Mouse (Mus musculus): ENCODE data around the gene Kcnh3. TPM values are rescaled to one million over a fixed set of nuclear protein-coding genes. Genes with fewer than 3 reads are reported as not detected.
"Not testable (repeated sequence)": the region's sequence is repeated elsewhere in the genome, so short reads cannot be mapped to it uniquely, and the experiment has no call there.

The Kcnh3 gene
- polyA plus RNA-seq, 1 experiment from 2014 or later = 0.12 TPM

GRCm38 (mm10) chr15:99252381-99253174 lies 27.9 kb downstream of the Kcnh3 start:
- Histone ChIP-seq H3K27ac (replicated peaks in 1 of 2; ENCODE audit: control insufficient read depth in 1 of 2, insufficient read depth in 1 of 2, low read depth in 2 of 2, low read length in 2 of 2) (peak overlapping the region; percentile 97 to 100), H3K4me1 (ENCODE audit: control insufficient read depth in 2 of 2, insufficient read depth in 2 of 2, low read length in 2 of 2) (peaks cover 40 to 47% of the 10 kb centered on the region in 2 experiments), H3K9me3 (ENCODE audit: control insufficient read depth, low read length) (no peaks in the 10 kb centered on the region), H3K9ac (ENCODE audit: low read length) (peak overlapping the region; percentile 74), H3K27me3 (ENCODE audit: control insufficient read depth, insufficient read depth, low read length) (no peaks in the 10 kb centered on the region), H3K36me3 (ENCODE audit: control insufficient read depth, insufficient read depth, low read length) (peaks cover 10% of the 10 kb centered on the region), H3K4me3 (ENCODE audit: control insufficient read depth in 1 of 2, insufficient read depth in 1 of 2, low read depth in 1 of 2, low read length in 2 of 2) (peak overlapping the region; percentile 63), H3K4me2 (ENCODE audit: low read length) (peak overlapping the region; percentile 76)
- ATAC-seq (ENCODE audit: insufficient number of reproducible peaks, insufficient read depth, low FRiP score, low read depth) = peak; percentile 51
- 3% methylated on average over 22 of the region's 22 CpGs for WGBS

DNA sequence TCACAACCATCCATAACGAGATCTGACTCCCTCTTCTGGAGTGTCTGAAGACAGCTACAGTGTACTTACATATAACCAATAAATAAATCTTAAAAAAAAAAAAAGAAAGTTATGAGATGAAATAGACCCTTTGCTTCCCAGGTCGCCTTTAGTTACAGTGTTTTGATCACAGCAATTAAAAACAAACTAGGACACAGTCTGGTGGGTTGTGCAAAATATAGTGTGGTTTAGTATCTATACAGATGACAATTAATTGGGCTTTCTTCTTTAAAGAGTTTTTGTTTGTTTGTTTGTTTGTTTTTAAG lies 28.5 kb downstream of the Kcnh3 start:
- H3K4me2 ChIP-seq (ENCODE audit: low read length) = peak overlapping the region; percentile 76
- H3K9ac ChIP-seq (ENCODE audit: low read length) = peak overlapping the region; percentile 44; the same call in 1 of the 2 replicates
- not testable (repeated sequence) for ATAC-seq (ENCODE audit: insufficient number of reproducible peaks, insufficient read depth, low FRiP score, low read depth); H3K9me3 ChIP-seq (ENCODE audit: control insufficient read depth, low read length); H3K36me3 ChIP-seq (ENCODE audit: control insufficient read depth, insufficient read depth, low read length); H3K27me3 ChIP-seq (ENCODE audit: control insufficient read depth, insufficient read depth, low read length)
- peak overlapping the region in 1 of 2 experiments; percentile 63; a peak in 2 of 4 replicates for H3K4me3 ChIP-seq (ENCODE audit: control insufficient read depth in 1 of 2, insufficient read depth in 1 of 2, low read depth in 1 of 2, low read length in 2 of 2)
- peaks cover 36 to 42% of the 10 kb centered on the region in 2 experiments for H3K4me1 ChIP-seq (ENCODE audit: control insufficient read depth in 2 of 2, insufficient read depth in 2 of 2, low read length in 2 of 2)
- 58% methylated on average over 2 of the region's 2 CpGs for WGBS
- peak overlapping the region in 1 of 2 experiments; percentile 97 for H3K27ac ChIP-seq (replicated peaks in 1 of 2; ENCODE audit: control insufficient read depth in 1 of 2, insufficient read depth in 1 of 2, low read depth in 2 of 2, low read length in 2 of 2)

DNA sequence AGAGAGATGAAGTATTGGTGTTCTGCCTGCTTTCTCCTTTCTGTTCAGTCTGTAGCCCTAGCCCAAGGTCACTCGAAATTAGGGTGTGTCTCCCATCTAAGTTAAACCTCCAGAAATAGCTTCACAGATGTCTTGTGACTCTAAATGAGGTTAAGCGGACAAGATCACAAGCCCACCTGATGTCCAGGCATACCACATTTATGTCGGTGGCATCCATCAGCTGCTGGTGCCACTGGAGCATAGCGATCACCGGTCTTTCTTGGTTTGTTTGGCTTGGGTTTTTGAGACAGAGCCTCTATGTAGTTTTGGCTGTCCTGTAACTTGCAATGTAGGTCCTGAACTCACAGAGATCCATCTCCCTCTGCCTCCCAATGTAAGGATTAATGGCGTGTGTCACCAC lies 29.1 kb downstream of the Kcnh3 start:
- no peak for ATAC-seq (ENCODE audit: insufficient number of reproducible peaks, insufficient read depth, low FRiP score, low read depth)
- Histone ChIP-seq H3K4me3 (ENCODE audit: control insufficient read depth in 1 of 2, insufficient read depth in 1 of 2, low read depth in 1 of 2, low read length in 2 of 2) (no peak overlapping the region), H3K4me2 (ENCODE audit: low read length) (peak overlapping the region; percentile 76; the same call in 1 of the 2 replicates), H3K9ac (ENCODE audit: low read length) (0 out of 2 replicates have a peak overlapping the region, but pooled peaks have one; percentile 44), H3K4me1 (ENCODE audit: control insufficient read depth in 2 of 2, insufficient read depth in 2 of 2, low read length in 2 of 2) (peaks cover 30 to 35% of the 10 kb centered on the region in 2 experiments), H3K36me3 (ENCODE audit: control insufficient read depth, insufficient read depth, low read length) (no peaks in the 10 kb centered on the region), H3K27ac (replicated peaks in 1 of 2; ENCODE audit: control insufficient read depth in 1 of 2, insufficient read depth in 1 of 2, low read depth in 2 of 2, low read length in 2 of 2) (peak overlapping the region; percentile 29 to 97; a peak in 2 of 4 replicates), H3K9me3 (ENCODE audit: control insufficient read depth, low read length) (no peaks in the 10 kb centered on the region), H3K27me3 (ENCODE audit: control insufficient read depth, insufficient read depth, low read length) (no peaks in the 10 kb centered on the region)
- WGBS = 90% methylated on average over 6 of the region's 6 CpGs

DNA sequence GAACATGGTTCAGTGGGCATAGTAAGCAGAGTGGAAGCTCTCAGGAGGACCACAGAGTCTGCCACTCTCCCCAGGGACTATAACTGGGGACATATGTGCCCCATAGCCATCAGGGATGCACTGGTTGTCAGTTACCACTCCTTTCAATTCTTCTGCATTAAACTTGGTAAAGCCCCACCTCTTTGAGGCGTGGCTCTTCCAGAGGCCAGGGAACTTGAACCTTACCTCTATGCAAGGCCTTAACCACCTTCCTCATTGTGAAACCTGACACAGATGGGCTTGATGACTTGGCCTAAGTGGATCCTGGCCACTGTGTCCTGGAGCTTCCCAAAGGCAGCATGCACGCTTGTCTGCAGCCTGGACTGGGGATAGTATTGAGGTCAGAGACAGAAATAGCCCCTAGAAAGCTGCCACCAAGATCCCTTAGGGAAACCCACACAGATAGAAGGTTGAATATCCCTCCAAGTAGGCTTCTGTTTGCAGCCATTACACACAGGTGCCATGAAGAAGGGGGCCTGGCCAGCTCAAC lies 29.9 kb downstream of the Kcnh3 start:
- Histone ChIP-seq H3K27me3 (ENCODE audit: control insufficient read depth, insufficient read depth, low read length) (no peaks in the 10 kb centered on the region), H3K27ac (replicated peaks in 1 of 2; ENCODE audit: control insufficient read depth in 1 of 2, insufficient read depth in 1 of 2, low read depth in 2 of 2, low read length in 2 of 2) (peak overlapping the region; percentile 21 to 23; a peak in 2 of 4 replicates), H3K9me3 (ENCODE audit: control insufficient read depth, low read length) (no peaks in the 10 kb centered on the region), H3K9ac (ENCODE audit: low read length) (no peak overlapping the region), H3K4me3 (ENCODE audit: control insufficient read depth in 1 of 2, insufficient read depth in 1 of 2, low read depth in 1 of 2, low read length in 2 of 2) (no peak overlapping the region), H3K36me3 (ENCODE audit: control insufficient read depth, insufficient read depth, low read length) (no peaks in the 10 kb centered on the region), H3K4me2 (ENCODE audit: low read length) (no peak overlapping the region), H3K4me1 (ENCODE audit: control insufficient read depth in 2 of 2, insufficient read depth in 2 of 2, low read length in 2 of 2) (peaks cover 27 to 32% of the 10 kb centered on the region in 2 experiments)
- 68% methylated on average over 2 of the region's 2 CpGs for WGBS
- no peak for ATAC-seq (ENCODE audit: insufficient number of reproducible peaks, insufficient read depth, low FRiP score, low read depth)

- no peak overlapping the region for H3K9ac ChIP-seq (ENCODE audit: low read length)
- ATAC-seq (ENCODE audit: insufficient number of reproducible peaks, insufficient read depth, low FRiP score, low read depth) = no peak
- no peak overlapping the region for H3K4me2 ChIP-seq (ENCODE audit: low read length)
- H3K27ac ChIP-seq (replicated peaks in 1 of 2; ENCODE audit: control insufficient read depth in 1 of 2, insufficient read depth in 1 of 2, low read depth in 2 of 2, low read length in 2 of 2) = peak overlapping the region in 1 of 2 experiments; percentile 21; a peak in 1 of 4 replicates
- H3K9me3 ChIP-seq (ENCODE audit: control insufficient read depth, low read length) = no peaks in the 10 kb centered on the region
- no peak overlapping the region for H3K4me3 ChIP-seq (ENCODE audit: control insufficient read depth in 1 of 2, insufficient read depth in 1 of 2, low read depth in 1 of 2, low read length in 2 of 2)
- H3K36me3 ChIP-seq (ENCODE audit: control insufficient read depth, insufficient read depth, low read length) = no peaks in the 10 kb centered on the region
- peaks cover 22 to 24% of the 10 kb centered on the region in 2 experiments for H3K4me1 ChIP-seq (ENCODE audit: control insufficient read depth in 2 of 2, insufficient read depth in 2 of 2, low read length in 2 of 2)
- 86% methylated on average over 6 of the region's 6 CpGs for WGBS
- no peaks in the 10 kb centered on the region for H3K27me3 ChIP-seq (ENCODE audit: control insufficient read depth, insufficient read depth, low read length)
Measured at GRCm38 (mm10) chr15:99255241-99255749, 30.6 kb downstream of the Kcnh3 start.

GRCm38 (mm10) chr15:99259167-99259729 lies 34.6 kb downstream of the Kcnh3 start:
- WGBS = 59% methylated on average over 8 of the region's 8 CpGs
- H3K4me3 ChIP-seq (ENCODE audit: control insufficient read depth in 1 of 2, insufficient read depth in 1 of 2, low read depth in 1 of 2, low read length in 2 of 2) = 0 out of 4 replicates have a peak overlapping the region, but pooled peaks of 1 of the 2 experiments have one; percentile 2

GRCm38 (mm10) chr15:99259730-99260252 lies 35.1 kb downstream of the Kcnh3 start:
- peak overlapping the region; percentile 49 for H3K4me2 ChIP-seq (ENCODE audit: low read length)
- 3% methylated on average over 6 of the region's 10 CpGs for WGBS
- ATAC-seq (ENCODE audit: insufficient number of reproducible peaks, insufficient read depth, low FRiP score, low read depth) = peak; percentile 65; the same call in 1 of the 2 replicates
- H3K4me1 ChIP-seq (ENCODE audit: control insufficient read depth in 2 of 2, insufficient read depth in 2 of 2, low read length in 2 of 2) = peaks cover 13 to 16% of the 10 kb centered on the region in 2 experiments
- H3K4me3 ChIP-seq (ENCODE audit: control insufficient read depth in 1 of 2, insufficient read depth in 1 of 2, low read depth in 1 of 2, low read length in 2 of 2) = peak overlapping the region; percentile 2 to 6; a peak in 2 of 4 replicates
- peak overlapping the region in 1 of 2 experiments; percentile 28; a peak in 1 of 4 replicates for H3K27ac ChIP-seq (replicated peaks in 1 of 2; ENCODE audit: control insufficient read depth in 1 of 2, insufficient read depth in 1 of 2, low read depth in 2 of 2, low read length in 2 of 2)
- no peaks in the 10 kb centered on the region for H3K36me3 ChIP-seq (ENCODE audit: control insufficient read depth, insufficient read depth, low read length)
- H3K9ac ChIP-seq (ENCODE audit: low read length) = no peak overlapping the region
- no peaks in the 10 kb centered on the region for H3K9me3 ChIP-seq (ENCODE audit: control insufficient read depth, low read length)
- no peaks in the 10 kb centered on the region for H3K27me3 ChIP-seq (ENCODE audit: control insufficient read depth, insufficient read depth, low read length)

More at GRCm38 (mm10) chr15:99259167-99259729, 34.6 kb downstream of the Kcnh3 start:
- Histone ChIP-seq H3K9ac (ENCODE audit: low read length) (no peak overlapping the region), H3K4me2 (ENCODE audit: low read length) (peak overlapping the region; percentile 49), H3K27me3 (ENCODE audit: control insufficient read depth, insufficient read depth, low read length) (no peaks in the 10 kb centered on the region), H3K27ac (replicated peaks in 1 of 2; ENCODE audit: control insufficient read depth in 1 of 2, insufficient read depth in 1 of 2, low read depth in 2 of 2, low read length in 2 of 2) (peak overlapping the region in 1 of 2 experiments; percentile 28; a peak in 1 of 4 replicates), H3K36me3 (ENCODE audit: control insufficient read depth, insufficient read depth, low read length) (no peaks in the 10 kb centered on the region), H3K9me3 (ENCODE audit: control insufficient read depth, low read length) (no peaks in the 10 kb centered on the region), H3K4me1 (ENCODE audit: control insufficient read depth in 2 of 2, insufficient read depth in 2 of 2, low read length in 2 of 2) (peaks cover 13 to 15% of the 10 kb centered on the region in 2 experiments)
- peak; percentile 29; the same call in 1 of the 2 replicates for ATAC-seq (ENCODE audit: insufficient number of reproducible peaks, insufficient read depth, low FRiP score, low read depth)
